Mouse (Mus musculus) cerebellum, adult 2 months (tissue): Measurements from ENCODE around the gene Lce3f.

Source experiments
- CTCF ChIP-seq: fragments of 200-500 bp; IDR thresholded peaks from 2 replicates; pipeline ENCODE4 v1.5.1; 2011; ENCODE audit warnings: low read depth, mild to moderate bottlenecking, control low read depth, low read length, moderate library complexity, borderline replicate concordance; ENCODE audit not compliant: insufficient read depth
- POLR2A ChIP-seq: fragments of 200-500 bp; IDR thresholded peaks from 2 replicates; pipeline ENCODE4 v1.6.1; 2011; ENCODE audit warnings: low read length, control low read depth, borderline replicate concordance; ENCODE audit not compliant: insufficient read depth

DNA sequence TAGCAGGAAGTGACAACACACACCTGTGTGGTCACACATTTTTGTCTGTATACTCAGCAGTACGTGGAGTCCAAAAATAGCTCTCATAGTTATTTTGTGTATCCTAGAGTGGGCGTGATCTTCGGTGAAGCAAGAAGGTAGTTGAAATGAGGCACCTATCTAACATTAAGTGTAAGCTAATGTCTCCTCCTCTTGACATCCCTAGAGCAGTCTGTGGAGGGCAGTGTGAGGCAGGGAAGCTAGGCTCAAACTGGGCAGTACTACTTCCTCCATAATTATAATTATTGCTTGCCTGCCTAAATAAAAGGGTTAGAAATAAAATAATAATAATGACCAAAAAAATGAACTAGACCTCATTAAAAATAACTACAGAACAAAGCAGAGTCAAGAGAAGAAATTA is 8.6 kb downstream of the Lce3f start:
- no peak for TF ChIP-seq POLR2A
- no peak for TF ChIP-seq CTCF
